Mouse (Mus musculus) midbrain, embryonic 14.5 days (tissue): ENCODE results near the gene Fbxl14. TPM values are rescaled to one million over a fixed set of nuclear protein-coding genes. Genes with fewer than 3 reads are reported as not detected.

Experiments used
- ATAC-seq: fragments of 200-750 bp; cut with Nextera tagmentation; 2 replicates; pipeline ENCODE4 v1.8.0; 2017; ENCODE audit warnings: moderate number of reproducible peaks, moderate library complexity; ENCODE audit not compliant: low FRiP score, low TSS enrichment
- DNase-seq: peaks from one replicate; pipeline ENCODE4 v3.0.0-alpha.2; 2015
- H3K27ac ChIP-seq: fragments of 300-500 bp; sonication (generic); replicated peaks from 2 replicates; pipeline ENCODE4 v1.5.1; 2014; ENCODE audit warnings: mild to moderate bottlenecking, low read depth, low read length, moderate library complexity
- H3K27me3 ChIP-seq: fragments of 300-500 bp; sonication (generic); 2 replicates; pipeline ENCODE4 v1.6.1; 2014; ENCODE audit warnings: low read length, control low read depth, mixed read lengths; ENCODE audit not compliant: control insufficient read depth, insufficient read depth
- H3K36me3 ChIP-seq: fragments of 300-500 bp; sonication (generic); 2 replicates; pipeline ENCODE4 v1.6.1; 2014; ENCODE audit warnings: low read length, control low read depth; ENCODE audit not compliant: control insufficient read depth, insufficient read depth
- H3K4me1 ChIP-seq: fragments of 300-500 bp; sonication (generic); 2 replicates; pipeline ENCODE4 v1.6.1; 2014; ENCODE audit warnings: mild to moderate bottlenecking, antibody characterized with exemption, low read length, control low read depth; ENCODE audit not compliant: control insufficient read depth, insufficient read depth
- H3K4me2 ChIP-seq: fragments of 300-500 bp; sonication (generic); 2 replicates; pipeline ENCODE4 v1.6.1; 2014; ENCODE audit warnings: mild to moderate bottlenecking, low read length, moderate library complexity
- H3K4me3 ChIP-seq: fragments of 300-500 bp; sonication (generic); replicated peaks from 2 replicates; pipeline ENCODE4 v1.5.1; 2014; ENCODE audit warnings: low read depth, low read length
- H3K9ac ChIP-seq: fragments of 300-500 bp; sonication (generic); replicated peaks from 2 replicates; pipeline ENCODE4 v1.6.1; 2014; ENCODE audit warnings: mild to moderate bottlenecking, low read length, moderate library complexity
- H3K9me3 ChIP-seq: fragments of 300-500 bp; sonication (generic); 2 replicates; pipeline ENCODE4 v1.6.1; 2016; ENCODE audit warnings: low read length, control low read depth, mixed read lengths; ENCODE audit not compliant: control insufficient read depth
- WGBS: fragments of 180-500 bp; shearing (Covaris S2); extraction: QIAGEN DNeasy Blood & Tissue Kit; methylation state at CpG from one replicate; pipeline ENCODE4 v1.1.7; 2014; 5-methylcytosine and 5-hydroxymethylcytosine counted together
- polyA plus RNA-seq: library from polyadenylated mRNA; unstranded; fragments of >200 nt; fragmentation: Nextera tagmentation; extraction: Ambion mirVana; gene quantifications from 2 replicates; pipeline ENCODE4 v1.2.1, GENCODE M21; 2014

The Fbxl14 gene
- polyA plus RNA-seq, 1 experiment from 2014 or later = 5.6 TPM

DNA sequence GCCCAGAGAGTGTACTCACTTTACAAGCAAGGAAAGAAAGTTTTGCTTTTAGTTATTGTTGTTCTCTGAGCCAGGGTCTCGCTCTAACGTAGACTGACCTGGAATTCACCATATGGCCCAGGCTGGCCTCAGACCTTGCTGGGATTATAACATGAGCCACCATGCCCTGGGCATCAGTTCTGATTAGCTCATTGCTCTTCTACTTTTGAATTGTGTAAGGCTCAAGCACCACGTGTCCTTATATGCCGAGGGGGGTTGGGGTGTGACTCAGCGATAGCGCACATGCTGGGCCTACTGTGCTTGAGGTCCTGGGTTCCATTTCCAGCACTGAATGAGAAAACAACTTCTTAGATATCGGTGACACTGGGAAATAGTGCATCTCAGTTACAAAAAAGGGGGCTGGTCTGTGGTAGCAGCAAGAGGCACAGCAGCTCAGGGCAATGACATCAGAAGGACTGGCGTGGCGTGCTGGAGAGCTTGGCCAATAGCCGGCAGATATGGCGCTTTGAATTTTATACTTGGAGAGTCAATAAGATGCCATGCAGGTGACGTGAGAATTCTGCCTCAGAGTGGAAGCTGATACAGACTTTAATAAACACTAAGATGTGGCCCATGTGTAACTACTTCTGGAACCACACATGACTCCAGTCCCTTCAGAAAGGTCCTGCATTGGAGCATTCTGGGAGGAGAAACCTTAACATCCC, 7.1 kb downstream of the Fbxl14 start:
- WGBS = 78% methylated on average over 12 of the region's 12 CpGs
- no peak overlapping the region for H3K27ac ChIP-seq
- H3K36me3 ChIP-seq = peaks cover 17% of the 10 kb centered on the region
- H3K4me3 ChIP-seq = no peak overlapping the region
- no peak overlapping the region for H3K9ac ChIP-seq
- no peaks in the 10 kb centered on the region for H3K27me3 ChIP-seq
- DNase-seq = no peak
- H3K9me3 ChIP-seq = no peaks in the 10 kb centered on the region
- no peak for ATAC-seq
- peaks cover 26% of the 10 kb centered on the region for H3K4me1 ChIP-seq
- no peak overlapping the region for H3K4me2 ChIP-seq

DNA sequence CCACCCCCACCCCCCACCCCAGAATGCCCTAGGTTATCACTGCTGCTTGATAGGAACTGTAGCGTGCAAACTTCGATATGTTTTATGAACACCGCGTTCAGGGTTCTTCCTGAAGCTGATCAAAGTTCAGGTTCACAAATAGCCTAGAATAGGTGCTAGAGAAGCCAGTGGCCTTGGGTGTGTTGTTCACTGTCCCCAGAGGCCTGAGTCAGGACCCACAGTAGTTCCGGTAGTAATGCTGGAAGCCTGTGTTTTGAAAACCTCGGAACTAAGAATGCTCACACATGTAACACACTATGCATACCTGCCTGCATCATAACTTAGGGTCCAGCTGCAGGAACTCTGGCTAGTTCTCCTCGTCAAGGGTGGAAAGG, 7.6 kb downstream of the Fbxl14 start:
- no peak for DNase-seq
- Histone ChIP-seq H3K9ac (no peak overlapping the region), H3K27ac (no peak overlapping the region), H3K4me1 (peaks cover 26% of the 10 kb centered on the region), H3K27me3 (no peaks in the 10 kb centered on the region), H3K4me2 (no peak overlapping the region), H3K36me3 (peaks cover 17% of the 10 kb centered on the region), H3K9me3 (no peaks in the 10 kb centered on the region), H3K4me3 (no peak overlapping the region)
- 94% methylated on average over 7 of the region's 7 CpGs for whole genome bisulfite sequencing
- no peak for ATAC-seq

DNA sequence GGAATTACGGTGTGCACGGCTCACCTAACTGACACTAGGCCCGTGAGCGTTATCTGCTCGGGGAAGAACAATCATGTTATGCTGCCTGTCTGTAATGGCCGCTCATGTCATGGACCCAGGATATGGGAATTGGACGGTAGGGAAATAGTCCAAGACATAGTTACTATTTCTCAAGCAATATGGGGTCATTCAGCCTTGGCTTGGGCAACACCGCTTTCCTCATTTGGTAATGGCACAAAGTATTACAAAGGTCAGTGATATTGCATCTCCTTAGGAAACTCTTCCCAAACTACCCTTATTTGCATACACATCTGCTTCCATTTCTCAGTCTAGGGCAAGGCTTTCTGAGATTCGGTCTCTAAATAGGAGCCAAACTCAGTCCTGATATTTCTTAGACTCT, 8.2 kb downstream of the Fbxl14 start:
- H3K27me3 ChIP-seq = no peaks in the 10 kb centered on the region
- DNase-seq = no peak
- H3K36me3 ChIP-seq = peaks cover 17% of the 10 kb centered on the region
- no peak overlapping the region for H3K9ac ChIP-seq
- H3K4me2 ChIP-seq = no peak overlapping the region
- H3K4me3 ChIP-seq = no peak overlapping the region
- H3K9me3 ChIP-seq = no peaks in the 10 kb centered on the region
- WGBS = 90% methylated on average over 9 of the region's 9 CpGs
- H3K4me1 ChIP-seq = peaks cover 26% of the 10 kb centered on the region
- H3K27ac ChIP-seq = no peak overlapping the region
- no peak for ATAC-seq

GRCm38 (mm10) chr6:119489765-119490164, 10.3 kb downstream of the Fbxl14 start:
- 5% methylated on average over 5 of the region's 5 CpGs for WGBS
- peak; percentile 91 for DNase-seq
- 0 out of 2 replicates have a peak, but pooled peaks cover 1% of the 10 kb centered on the region for H3K9me3 ChIP-seq
- H3K4me3 ChIP-seq = no peak overlapping the region
- no peak overlapping the region for H3K27ac ChIP-seq
- no peaks in the 10 kb centered on the region for H3K27me3 ChIP-seq
- H3K4me1 ChIP-seq = peaks cover 16% of the 10 kb centered on the region
- ATAC-seq = no peak
- no peak overlapping the region for H3K4me2 ChIP-seq
- H3K36me3 ChIP-seq = peaks cover 1% of the 10 kb centered on the region
- no peak overlapping the region for H3K9ac ChIP-seq

- peak overlapping the region; percentile 17; the same call in 1 of the 2 replicates for H3K9ac ChIP-seq
- no peaks in the 10 kb centered on the region for H3K36me3 ChIP-seq
- H3K4me3 ChIP-seq = no peak overlapping the region
- H3K4me1 ChIP-seq = peaks cover 16% of the 10 kb centered on the region
- no peaks in the 10 kb centered on the region for H3K27me3 ChIP-seq
- ATAC-seq (no peak), DNase-seq (peak; percentile 41)
- H3K4me2 ChIP-seq = peak overlapping the region; percentile 43
- H3K9me3 ChIP-seq = 0 out of 2 replicates have a peak, but pooled peaks cover 3% of the 10 kb centered on the region
- no peak overlapping the region; the same call in 1 of the 2 replicates for H3K27ac ChIP-seq
- WGBS = 4% methylated on average over 11 of the region's 11 CpGs
These were observed 11.1 kb downstream of the Fbxl14 start for GRCm38 (mm10) chr6:119490549-119490948.

- Histone ChIP-seq H3K9ac (no peak overlapping the region), H3K9me3 (0 out of 2 replicates have a peak, but pooled peaks cover 3% of the 10 kb centered on the region), H3K4me2 (peak overlapping the region; percentile 43), H3K27ac (peak overlapping the region; percentile 50; the same call in 1 of the 2 replicates), H3K4me1 (peaks cover 16% of the 10 kb centered on the region), H3K4me3 (0 out of 2 replicates have a peak overlapping the region, but pooled peaks have one; percentile 8), H3K27me3 (no peaks in the 10 kb centered on the region), H3K36me3 (no peaks in the 10 kb centered on the region)
- 5% methylated on average over 11 of the region's 11 CpGs for WGBS
- DNase-seq (peak; percentile 55), ATAC-seq (no peak)
These were observed 11.5 kb downstream of the Fbxl14 start for GRCm38 (mm10) chr6:119491006-119491405.

- Histone ChIP-seq H3K4me2 (no peak overlapping the region), H3K36me3 (no peaks in the 10 kb centered on the region), H3K27me3 (no peaks in the 10 kb centered on the region), H3K4me1 (peaks cover 16% of the 10 kb centered on the region), H3K9ac (0 out of 2 replicates have a peak overlapping the region, but pooled peaks have one; percentile 23), H3K27ac (peak overlapping the region; percentile 50), H3K4me3 (no peak overlapping the region), H3K9me3 (0 out of 2 replicates have a peak, but pooled peaks cover 3% of the 10 kb centered on the region)
- ATAC-seq (peak; percentile 59), DNase-seq (peak; percentile 61)
- WGBS = 13% methylated on average over 9 of the region's 9 CpGs
These were observed 12.6 kb downstream of the Fbxl14 start for GRCm38 (mm10) chr6:119491997-119492629.

DNA sequence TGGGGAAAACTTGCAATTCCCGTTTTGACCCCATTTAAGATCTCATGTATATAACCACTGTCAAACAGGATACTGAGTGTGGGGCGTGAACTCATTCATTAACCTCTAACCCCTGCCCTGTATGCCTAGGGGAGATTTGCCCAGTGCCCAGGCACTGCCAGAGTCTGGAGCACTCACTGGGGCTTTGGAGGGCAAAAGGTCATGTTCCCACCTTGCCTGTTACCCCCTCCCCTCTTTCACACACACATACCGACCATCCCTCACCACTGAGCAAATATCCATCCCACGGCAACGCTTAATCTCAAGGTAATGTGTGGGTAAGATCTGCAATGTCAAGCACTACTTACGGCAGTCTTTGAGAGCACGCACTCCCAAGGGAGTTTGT, 13.2 kb downstream of the Fbxl14 start:
- Histone ChIP-seq H3K36me3 (no peaks in the 10 kb centered on the region), H3K27ac (no peak overlapping the region), H3K4me1 (peaks cover 16% of the 10 kb centered on the region), H3K4me3 (no peak overlapping the region), H3K9me3 (0 out of 2 replicates have a peak, but pooled peaks cover 3% of the 10 kb centered on the region), H3K9ac (no peak overlapping the region), H3K4me2 (no peak overlapping the region), H3K27me3 (no peaks in the 10 kb centered on the region)
- 8% methylated on average over 7 of the region's 7 CpGs for WGBS
- DNase-seq = peak; percentile 43
- ATAC-seq = peak; percentile 24; the same call in 1 of the 2 replicates
